Mouse (Mus musculus): ENCODE data around the gene Arhgap15.

GRCm38 (mm10) chr2:44411660-44412059 is 663.0 kb downstream of the Arhgap15 start:
- TF ChIP-seq CTCF (conservative IDR thresholded peaks at IDR 0.05; ENCODE audit: insufficient read depth, insufficient read length, low read depth, low read length) (no peak), POLR2A (IDR thresholded peaks at IDR 0.05; ENCODE audit: low read depth, low read length) (no peak)

Data from kidney, adult 2 months (tissue).